In the genomic region with DNA sequence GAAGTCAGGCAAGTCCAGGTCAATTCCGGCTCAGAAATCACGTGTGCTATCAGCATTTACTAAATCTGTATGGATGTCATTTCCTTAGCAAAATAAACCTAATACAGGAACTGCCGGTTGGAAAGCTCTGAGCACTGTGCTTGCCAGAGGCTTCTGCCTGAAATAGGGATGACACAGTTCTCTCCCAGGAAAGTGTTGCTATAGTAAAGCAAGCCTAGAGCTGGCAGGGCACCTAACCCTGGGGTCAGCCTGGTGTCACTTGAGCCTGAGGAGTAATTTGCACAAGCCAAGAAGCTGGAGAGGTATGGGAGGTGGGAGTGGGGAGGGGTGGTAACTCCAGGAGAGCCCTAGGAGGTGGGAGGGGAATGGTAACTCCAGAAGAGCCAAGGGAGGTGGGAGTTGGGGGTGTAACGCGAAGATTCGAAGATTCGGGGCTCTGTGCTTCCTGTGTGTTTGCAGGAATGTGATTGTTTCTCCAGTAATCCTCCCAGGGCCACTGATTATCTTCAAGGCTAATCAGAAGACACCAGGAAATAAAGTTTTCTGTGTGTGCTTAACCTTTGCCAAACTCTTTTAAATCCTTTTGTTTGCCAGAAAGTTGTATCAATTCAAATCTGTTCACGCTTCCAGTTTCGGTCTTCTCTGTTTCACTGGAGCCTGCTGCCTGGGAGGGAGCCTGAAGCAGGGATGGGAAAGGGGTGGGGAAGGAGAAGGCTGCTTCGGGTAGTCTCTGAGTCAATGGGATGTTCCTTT, we compare ENCODE assay signal across 9 mouse cellular contexts.
DNase-seq lines count a peak whose midpoint lies in the region; ATAC-seq lines count a peak whose summit lies in the region.
"Had no signal": no experiment of that assay in that cellular context is flagged by ENCODE, and none has a peak within 500 bp of the region (broad histone marks: within the 10 kb centered on the region; RNA-seq: fewer than 3 reads in every experiment).

No protein-coding gene starts in this region.

- no peaks in the 10 kb centered on the region for H3K27me3 ChIP-seq in hindbrain, embryonic 10.5 days (ENCODE audit: insufficient read depth, poor library complexity, severe bottlenecking)
- H3K27me3 ChIP-seq in hindbrain, embryonic 14.5 days (ENCODE audit: control insufficient read depth, insufficient read depth, low read length) = no peaks in the 10 kb centered on the region
- H3K27me3 ChIP-seq in embryonic facial prominence, embryonic 10.5 days (replicated peaks; ENCODE audit: low read depth, poor library complexity, severe bottlenecking) = no peaks in the 10 kb centered on the region
- H3K27me3 ChIP-seq in intestine, embryonic 16.5 days (replicated peaks; ENCODE audit: control insufficient read depth, insufficient read depth, low read length) = no peaks in the 10 kb centered on the region

- H3K27ac ChIP-seq in hindbrain, embryonic 10.5 days = peak overlapping the region; percentile 30; the same call in 1 of the 2 replicates
- H3K27ac ChIP-seq in hindbrain, embryonic 14.5 days = no peak overlapping the region
- peak overlapping the region; percentile 54; the same call in 1 of the 2 replicates for H3K27ac ChIP-seq in embryonic facial prominence, embryonic 10.5 days (replicated peaks)
- H3K27ac ChIP-seq in intestine, embryonic 16.5 days (ENCODE audit: low read length) = peak overlapping the region; percentile 64

- no peak overlapping the region for H3K4me3 ChIP-seq in hindbrain, embryonic 10.5 days
- no peak overlapping the region for H3K4me3 ChIP-seq in hindbrain, embryonic 14.5 days (replicated peaks; ENCODE audit: low read length)
- no peak overlapping the region for H3K4me3 ChIP-seq in embryonic facial prominence, embryonic 10.5 days
- H3K4me3 ChIP-seq in intestine, embryonic 16.5 days (ENCODE audit: low read length) = 0 out of 2 replicates have a peak overlapping the region, but pooled peaks have one; percentile 2
- H3K4me3 ChIP-seq: erythroblast, embryonic 14.5 days had no signal

- no peak overlapping the region for H3K4me2 ChIP-seq in hindbrain, embryonic 14.5 days (replicated peaks)
- H3K4me2 ChIP-seq in intestine, embryonic 16.5 days (ENCODE audit: low read depth, low read length) = peak overlapping the region; percentile 46

- peak; percentile 24 for DNase-seq in hindbrain, embryonic 10.5 days (ENCODE audit: low spot score)
- DNase-seq in hindbrain, embryonic 14.5 days (ENCODE audit: low spot score) = no peak
- peak; percentile 20 for DNase-seq in 3T3-L1 (ENCODE audit: low read depth, low spot score)
- peak; percentile 46 for DNase-seq in embryonic facial prominence, embryonic 10.5 days (ENCODE audit: low spot score)
- DNase-seq in neural tube, embryonic 10.5 days (ENCODE audit: extremely low spot score, low spot score) = no peak
- no peak for DNase-seq in thymus, postnatal 14 days
- no peak for DNase-seq in cerebellum, adult 11-12 months

- no peak for ATAC-seq in hindbrain, embryonic 14.5 days (ENCODE audit: low FRiP score)
- ATAC-seq in intestine, embryonic 16.5 days = no peak

- H3K4me1 ChIP-seq in hindbrain, embryonic 10.5 days (replicated peaks) = peaks cover 36% of the 10 kb centered on the region
- 0 out of 2 replicates have a peak, but pooled peaks cover 4% of the 10 kb centered on the region for H3K4me1 ChIP-seq in hindbrain, embryonic 14.5 days (replicated peaks; ENCODE audit: control insufficient read depth, insufficient read depth, low read length)
- peaks cover 47% of the 10 kb centered on the region for H3K4me1 ChIP-seq in embryonic facial prominence, embryonic 10.5 days
- peaks cover 34% of the 10 kb centered on the region for H3K4me1 ChIP-seq in intestine, embryonic 16.5 days (ENCODE audit: control insufficient read depth, insufficient read depth, low read length)

- no peak overlapping the region for H3K9ac ChIP-seq in hindbrain, embryonic 14.5 days
- peak overlapping the region; percentile 38 for H3K9ac ChIP-seq in intestine, embryonic 16.5 days (ENCODE audit: low read depth, low read length)

- WGBS in hindbrain, embryonic 10.5 days = 20% methylated on average over 10 of the region's 10 CpGs
- WGBS in hindbrain, embryonic 14.5 days = 27% methylated on average over 10 of the region's 10 CpGs
- WGBS in embryonic facial prominence, embryonic 10.5 days = 13% methylated on average over 10 of the region's 10 CpGs
- 8% methylated on average over 10 of the region's 10 CpGs for WGBS in intestine, embryonic 16.5 days

- no peaks in the 10 kb centered on the region for H3K36me3 ChIP-seq in hindbrain, embryonic 10.5 days
- H3K36me3 ChIP-seq in hindbrain, embryonic 14.5 days (replicated peaks; ENCODE audit: control insufficient read depth, insufficient read depth) = no peaks in the 10 kb centered on the region
- H3K36me3 ChIP-seq in embryonic facial prominence, embryonic 10.5 days (replicated peaks) = no peaks in the 10 kb centered on the region
- H3K36me3 ChIP-seq in intestine, embryonic 16.5 days (ENCODE audit: control insufficient read depth, insufficient read depth, low read length) = no peaks in the 10 kb centered on the region

- no peaks in the 10 kb centered on the region for H3K9me3 ChIP-seq in hindbrain, embryonic 10.5 days
- H3K9me3 ChIP-seq in hindbrain, embryonic 14.5 days (ENCODE audit: control insufficient read depth, low read length) = no peaks in the 10 kb centered on the region
- no peaks in the 10 kb centered on the region for H3K9me3 ChIP-seq in embryonic facial prominence, embryonic 10.5 days
- H3K9me3 ChIP-seq in intestine, embryonic 16.5 days (ENCODE audit: control insufficient read depth, low read length) = no peaks in the 10 kb centered on the region

Comparison
In these comparisons a context has a peak if more than half of its experiments do, and no peak if none do; other contexts are left out.
1. DNase-seq: peak in hindbrain, embryonic 10.5 days (single experiment), 3T3-L1 (single experiment) and embryonic facial prominence, embryonic 10.5 days (single experiment); none in hindbrain, embryonic 14.5 days (single experiment), neural tube, embryonic 10.5 days (single experiment), thymus, postnatal 14 days (single experiment) and cerebellum, adult 11-12 months (single experiment).